Comparison of ENCODE assay signal across 25 mouse cellular contexts in genomic region chr2:149982466-149982865, GRCm38 (mm10).
DNase-seq lines count a peak whose midpoint lies in the region; ATAC-seq and TF ChIP-seq lines count a peak whose summit lies in the region.
"Had no signal": no experiment of that assay in that cellular context is flagged by ENCODE, and none has a peak within 500 bp of the region (broad histone marks: within the 10 kb centered on the region; RNA-seq: fewer than 3 reads in every experiment).

No protein-coding gene starts in this region.

- no peaks in the 10 kb centered on the region for H3K27me3 ChIP-seq in E14TG2a.4 (ENCODE audit: insufficient read depth, low read length)
- H3K27me3 ChIP-seq in heart, embryonic 12.5 days (replicated peaks): no peaks in the 10 kb centered on the region
- H3K27me3 ChIP-seq: CH12.LX; embryonic facial prominence, embryonic 13.5 days; embryonic facial prominence, embryonic 15.5 days; forebrain, embryonic 12.5 days; forebrain, embryonic 15.5 days; Patski had no signal

- H3K4me1 ChIP-seq in E14TG2a.4 (replicated peaks; ENCODE audit: low read depth, low read length): peaks cover 40% of the 10 kb centered on the region
- no peaks in the 10 kb centered on the region for H3K4me1 ChIP-seq in heart, embryonic 12.5 days (replicated peaks)
- H3K4me1 ChIP-seq: embryonic facial prominence, embryonic 13.5 days; embryonic facial prominence, embryonic 15.5 days; forebrain, embryonic 12.5 days; forebrain, embryonic 15.5 days had no signal

- no peak overlapping the region for H3K4me2 ChIP-seq in heart, embryonic 12.5 days
- H3K4me2 ChIP-seq: embryonic facial prominence, embryonic 13.5 days; embryonic facial prominence, embryonic 15.5 days; forebrain, embryonic 12.5 days; forebrain, embryonic 15.5 days had no signal

- H3K4me3 ChIP-seq in E14TG2a.4 (replicated peaks; ENCODE audit: low read length): peak overlapping the region; percentile 63
- H3K4me3 ChIP-seq in heart, embryonic 12.5 days: no peak overlapping the region
- H3K4me3 ChIP-seq: embryonic facial prominence, embryonic 13.5 days; embryonic facial prominence, embryonic 15.5 days; erythroblast, embryonic 14.5 days; forebrain, embryonic 10.5 days; forebrain, embryonic 12.5 days; forebrain, embryonic 15.5 days had no signal

- H3K27ac ChIP-seq in heart, embryonic 12.5 days (ENCODE audit: poor library complexity, severe bottlenecking): no peak overlapping the region
- H3K27ac ChIP-seq: embryonic facial prominence, embryonic 13.5 days; embryonic facial prominence, embryonic 15.5 days; forebrain, embryonic 10.5 days; forebrain, embryonic 12.5 days; forebrain, embryonic 15.5 days had no signal

- DNase-seq in ES-CJ7 (ENCODE audit: low read depth, low spot score) (peak; percentile 57), R1 (ENCODE audit: low read depth, low spot score) (peak; percentile 79)
- no peak for DNase-seq in embryo, embryonic 11 days
- DNase-seq: adrenal gland, adult 8-10 months; adrenal gland, postnatal 14 days; adrenal gland, postnatal 36 days; B cell, adult 2 months; cerebellum, adult 11-12 months; cerebellum, adult 2 months; cerebellum, adult 9-10 months; cerebellum, postnatal 10 days; cerebellum, postnatal 25 days; forebrain, postnatal 0 days had no signal

- peaks cover 21% of the 10 kb centered on the region; the same call in 1 of the 2 replicates for H3K9me3 ChIP-seq in E14TG2a.4 (ENCODE audit: low read length)
- H3K9me3 ChIP-seq in heart, embryonic 12.5 days (replicated peaks): no peaks in the 10 kb centered on the region
- H3K9me3 ChIP-seq: embryonic facial prominence, embryonic 13.5 days; embryonic facial prominence, embryonic 15.5 days; forebrain, embryonic 10.5 days; forebrain, embryonic 12.5 days; forebrain, embryonic 15.5 days; G1E had no signal

- ATAC-seq in heart, embryonic 12.5 days (ENCODE audit: insufficient number of reproducible peaks, low FRiP score): no peak
- ATAC-seq: CD4-positive, CD25-positive, alpha-beta regulatory T cell, adult 4 months; forebrain, embryonic 15.5 days; forebrain, postnatal 0 days; Patski had no signal

- H3K36me3 ChIP-seq in E14TG2a.4 (ENCODE audit: insufficient read depth, low read length): peaks cover 37% of the 10 kb centered on the region
- no peaks in the 10 kb centered on the region for H3K36me3 ChIP-seq in heart, embryonic 12.5 days
- H3K36me3 ChIP-seq: embryonic facial prominence, embryonic 13.5 days; embryonic facial prominence, embryonic 15.5 days; forebrain, embryonic 10.5 days; forebrain, embryonic 12.5 days; forebrain, embryonic 15.5 days; G1E had no signal

- TF ChIP-seq CTCF in E14TG2a.4 (conservative IDR thresholded peaks at IDR 0.05; ENCODE audit: low read length): no peak

- no peak overlapping the region for H3K9ac ChIP-seq in heart, embryonic 12.5 days
- H3K9ac ChIP-seq: embryonic facial prominence, embryonic 13.5 days; embryonic facial prominence, embryonic 15.5 days; forebrain, embryonic 12.5 days; forebrain, embryonic 15.5 days; forebrain, postnatal 0 days had no signal
